8 mouse cellular contexts compared by ENCODE assay signal in the genomic region with DNA sequence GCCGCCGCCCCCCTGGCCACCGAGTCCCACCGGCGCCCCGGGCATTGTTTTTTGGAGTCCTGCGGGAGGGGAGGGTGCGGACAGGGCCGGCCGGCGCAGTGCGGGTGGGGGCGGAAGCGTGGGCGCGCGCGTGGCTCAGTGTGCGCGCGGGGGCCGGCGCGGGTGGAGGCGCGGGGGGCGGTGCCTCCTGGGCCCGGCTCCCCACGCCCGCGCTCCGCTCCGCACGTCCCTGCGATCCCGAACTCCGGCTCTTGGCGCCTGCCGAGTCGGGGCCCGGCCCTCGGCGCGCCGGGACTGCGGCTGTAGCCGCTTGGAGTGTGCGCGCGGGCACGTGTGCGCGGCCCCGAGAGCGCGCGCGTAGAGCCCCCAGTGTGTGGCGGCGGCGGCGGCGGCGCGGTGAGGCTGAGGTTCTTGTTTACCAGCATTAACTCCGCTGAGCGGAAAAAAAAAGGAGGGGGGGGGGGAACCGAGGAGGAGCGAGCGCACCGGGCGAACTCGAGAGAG. TPM values are rescaled to one million over a fixed set of nuclear protein-coding genes. Genes with fewer than 3 reads are reported as not detected.
A peak's percentile ranks its signal among the peaks of the same experiment; 100 is the strongest.
DNase-seq lines count a peak whose midpoint lies in the region; ATAC-seq and TF ChIP-seq lines count a peak whose summit lies in the region.

No protein-coding gene starts in this region.

- no peak for TF ChIP-seq CTCF in left cerebral cortex, adult 2 months (IDR thresholded peaks at IDR 0.05)

- no peaks in the 10 kb centered on the region for H3K27me3 ChIP-seq in hindbrain, embryonic 16.5 days (replicated peaks; ENCODE audit: control insufficient read depth, insufficient read depth, low read length)

- H3K4me1 ChIP-seq in hindbrain, embryonic 16.5 days (ENCODE audit: control insufficient read depth, insufficient read depth, low read depth, low read length): peaks cover 17% of the 10 kb centered on the region

- peak; percentile 97 for DNase-seq in ZHBTc4 (ENCODE audit: low read depth, low spot score)
- DNase-seq in cerebellum, postnatal 4 days (ENCODE audit: low spot score in 2 of 2): peak; percentile 90 to 96
- DNase-seq in gastrocnemius, adult 18-20 months (ENCODE audit: low spot score): peak; percentile 95
- DNase-seq in left cerebral cortex, adult 2 months (ENCODE audit: extremely low spot score in 1 of 2, low spot score in 2 of 2): peak; percentile 94 to 97
- peak; percentile 91 to 93 for DNase-seq in right cerebral cortex, adult 2 months (ENCODE audit: low spot score in 2 of 2)
- DNase-seq in urinary bladder, postnatal 10 days (ENCODE audit: low spot score): peak; percentile 85

- intact Hi-C loops in left cerebral cortex, adult 2 months (cut with DNase I): loop anchor here (1.0 to 5.0 kb wide), 8 partner anchors 40 to 405 kb away; no protein-coding TSS in a partner anchor

- peak overlapping the region; percentile 96 for H3K9ac ChIP-seq in hindbrain, embryonic 16.5 days (ENCODE audit: low read depth, low read length)

- H3K9me3 ChIP-seq in hindbrain, embryonic 16.5 days (ENCODE audit: control insufficient read depth, low read length): no peaks in the 10 kb centered on the region

- H3K36me3 ChIP-seq in hindbrain, embryonic 16.5 days (ENCODE audit: control insufficient read depth, insufficient read depth, low read length): no peaks in the 10 kb centered on the region

- WGBS in hindbrain, embryonic 16.5 days: under 1% methylated on average over 56 of the region's 73 CpGs

- H3K4me2 ChIP-seq in hindbrain, embryonic 16.5 days (ENCODE audit: low read length): peak overlapping the region; percentile 97

- peak overlapping the region; percentile 100 for H3K27ac ChIP-seq in hindbrain, embryonic 16.5 days (ENCODE audit: low read depth, low read length)
- H3K27ac ChIP-seq in left cerebral cortex, adult 2 months: peak overlapping the region; percentile 99

- peak; percentile 85 for ATAC-seq in hindbrain, embryonic 16.5 days
- peak; percentile 74 for ATAC-seq in megakaryocyte, adult 5-6 weeks (ENCODE audit: poor library complexity, severe bottlenecking)

- peak overlapping the region; percentile 92 for H3K4me3 ChIP-seq in hindbrain, embryonic 16.5 days (ENCODE audit: low read length)
- peak overlapping the region; percentile 92 for H3K4me3 ChIP-seq in left cerebral cortex, adult 2 months

RNA-seq across cellular contexts. Expression of a gene that starts 1.0 kb away (rescaled TPM):
- total RNA-seq in gastrocnemius, adult 18-20 months (2021): 1 to 10 TPM; 6.9 to 8.1 TPM
- polyA plus RNA-seq in hindbrain, embryonic 16.5 days (2015; fragmentation: Nextera tagmentation; extraction: Ambion mirVana): 16.4 and 19.3 TPM in 2 replicates
- total RNA-seq in left cerebral cortex, adult 2 months (2021): 10 to 100 TPM; 52.7 to 54.3 TPM
- 18.2 and 18.8 TPM in 2 replicates for total RNA-seq in megakaryocyte, adult 5-6 weeks (2015)
- total RNA-seq in megakaryocyte, adult 5-6 weeks (2017): 12.9 and 17.9 TPM in 2 replicates

Comparison
In these comparisons a context has a peak if more than half of its experiments do, and no peak if none do; other contexts are left out.
1. Peak in every context shown above with its lines: DNase-seq, ATAC-seq, H3K4me3 ChIP-seq and H3K27ac ChIP-seq.